Mouse (Mus musculus): ENCODE measurements around the gene Gpr82.

GRCm38 (mm10) chrX:13673001-13673400, 11.8 kb downstream of the Gpr82 start:
- no peak for TF ChIP-seq USF1 (IDR thresholded peaks at IDR 0.05; ENCODE audit: low read depth)
- TF ChIP-seq CTCF (IDR thresholded peaks at IDR 0.05; ENCODE audit: control insufficient read depth, insufficient read depth, insufficient read length), result no peak
